Mouse (Mus musculus): Measurements from ENCODE around the gene Gpatch8. TPM values are rescaled to one million over a fixed set of nuclear protein-coding genes. Genes with fewer than 3 reads are reported as not detected.

The Gpatch8 gene
- polyA plus RNA-seq, 1 experiment: 12.4 TPM

GRCm38 (mm10) chr11:102539690-102540089 is 16.5 kb downstream of the Gpatch8 start:
- H3K27me3 ChIP-seq (replicated peaks; ENCODE audit: control insufficient read depth, insufficient read depth, low read length): no peaks in the 10 kb centered on the region
- no peak overlapping the region for H3K4me3 ChIP-seq (ENCODE audit: insufficient read depth, low read depth, low read length)
- TF ChIP-seq CTCF (conservative IDR thresholded peaks at IDR 0.05; ENCODE audit: insufficient read depth, insufficient read length, low read depth, low read length): no peak
- no peak for TF ChIP-seq POLR2A (IDR thresholded peaks at IDR 0.05; ENCODE audit: low read depth, low read length)
- 66% methylated on average over 1 of the region's 1 CpGs for WGBS
- no peak overlapping the region for H3K27ac ChIP-seq (ENCODE audit: insufficient read depth, low read depth, low read length)
- H3K36me3 ChIP-seq (ENCODE audit: control insufficient read depth, insufficient read depth, low read length): no peaks in the 10 kb centered on the region
- peaks cover 16% of the 10 kb centered on the region; the same call in 1 of the 2 replicates for H3K4me1 ChIP-seq (ENCODE audit: control insufficient read depth, insufficient read depth, low read length)
- DNase-seq: no peak

DNA sequence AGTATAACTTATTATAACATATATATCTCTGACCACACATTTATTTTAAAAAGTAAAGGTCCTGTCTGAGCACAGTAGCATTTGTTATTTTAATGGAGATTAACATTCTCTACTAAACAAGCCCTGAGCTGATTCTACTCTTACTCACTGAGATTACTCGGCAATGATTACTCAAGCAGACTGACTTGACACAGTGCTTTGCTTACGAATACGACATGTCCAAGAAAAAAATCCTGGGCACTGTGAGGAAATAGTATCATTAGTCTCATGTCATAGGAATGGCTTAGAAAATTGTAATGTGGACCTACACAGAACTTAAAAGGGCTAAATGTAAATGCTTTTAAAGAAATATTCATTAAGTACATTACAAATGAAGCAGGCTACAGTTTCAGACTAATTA is 20.0 kb downstream of the Gpatch8 start:
- Histone ChIP-seq H3K27me3 (replicated peaks; ENCODE audit: control insufficient read depth, insufficient read depth, low read length) (no peaks in the 10 kb centered on the region), H3K36me3 (ENCODE audit: control insufficient read depth, insufficient read depth, low read length) (no peaks in the 10 kb centered on the region), H3K27ac (ENCODE audit: insufficient read depth, low read depth, low read length) (no peak overlapping the region), H3K4me1 (ENCODE audit: control insufficient read depth, insufficient read depth, low read length) (peaks cover 10% of the 10 kb centered on the region; the same call in 1 of the 2 replicates), H3K4me3 (ENCODE audit: insufficient read depth, low read depth, low read length) (no peak overlapping the region)
- TF ChIP-seq CTCF (conservative IDR thresholded peaks at IDR 0.05; ENCODE audit: insufficient read depth, insufficient read length, low read depth, low read length) (no peak), POLR2A (IDR thresholded peaks at IDR 0.05; ENCODE audit: low read depth, low read length) (no peak)
- 34% methylated on average over 3 of the region's 3 CpGs for WGBS
- no peak for DNase-seq

DNA sequence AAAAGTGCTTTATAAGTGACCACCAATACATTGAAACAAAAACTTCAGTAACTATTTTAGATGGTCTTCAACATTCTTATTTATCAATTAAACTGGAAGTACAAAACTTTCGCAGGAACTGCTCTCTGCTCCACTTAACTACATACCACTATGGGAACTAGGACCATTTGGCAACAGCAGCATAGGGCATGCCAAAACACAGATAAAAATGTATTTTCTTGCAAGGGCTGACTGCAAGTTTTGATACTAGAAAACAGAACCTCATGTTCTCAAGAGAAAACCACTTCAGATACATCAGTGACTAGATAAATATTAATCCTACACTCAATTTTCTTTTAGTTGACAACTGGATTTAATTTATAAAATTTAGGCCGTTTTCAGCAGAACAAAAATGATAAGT is 22.1 kb downstream of the Gpatch8 start:
- Histone ChIP-seq H3K27ac (ENCODE audit: insufficient read depth, low read depth, low read length) (no peak overlapping the region), H3K27me3 (replicated peaks; ENCODE audit: control insufficient read depth, insufficient read depth, low read length) (no peaks in the 10 kb centered on the region), H3K36me3 (ENCODE audit: control insufficient read depth, insufficient read depth, low read length) (no peaks in the 10 kb centered on the region), H3K4me1 (ENCODE audit: control insufficient read depth, insufficient read depth, low read length) (peaks cover 10% of the 10 kb centered on the region; the same call in 1 of the 2 replicates), H3K4me3 (ENCODE audit: insufficient read depth, low read depth, low read length) (no peak overlapping the region)
- 85% methylated on average over 2 of the region's 2 CpGs for WGBS
- DNase-seq: no peak
- TF ChIP-seq POLR2A (IDR thresholded peaks at IDR 0.05; ENCODE audit: low read depth, low read length): no peak
- no peak for TF ChIP-seq CTCF (conservative IDR thresholded peaks at IDR 0.05; ENCODE audit: insufficient read depth, insufficient read length, low read depth, low read length)

GRCm38 (mm10) chr11:102531425-102531824 is 24.8 kb downstream of the Gpatch8 start:
- peak; percentile 39 for DNase-seq
- no peak for TF ChIP-seq POLR2A (IDR thresholded peaks at IDR 0.05; ENCODE audit: low read depth, low read length)
- no peak for TF ChIP-seq CTCF (conservative IDR thresholded peaks at IDR 0.05; ENCODE audit: insufficient read depth, insufficient read length, low read depth, low read length)
- no peaks in the 10 kb centered on the region for H3K27me3 ChIP-seq (replicated peaks; ENCODE audit: control insufficient read depth, insufficient read depth, low read length)
- H3K27ac ChIP-seq (ENCODE audit: insufficient read depth, low read depth, low read length): no peak overlapping the region
- no peaks in the 10 kb centered on the region for H3K36me3 ChIP-seq (ENCODE audit: control insufficient read depth, insufficient read depth, low read length)
- H3K4me3 ChIP-seq (ENCODE audit: insufficient read depth, low read depth, low read length): no peak overlapping the region
- 27% methylated on average over 5 of the region's 5 CpGs for WGBS
- H3K4me1 ChIP-seq (ENCODE audit: control insufficient read depth, insufficient read depth, low read length): peaks cover 7% of the 10 kb centered on the region; the same call in 1 of the 2 replicates

DNA sequence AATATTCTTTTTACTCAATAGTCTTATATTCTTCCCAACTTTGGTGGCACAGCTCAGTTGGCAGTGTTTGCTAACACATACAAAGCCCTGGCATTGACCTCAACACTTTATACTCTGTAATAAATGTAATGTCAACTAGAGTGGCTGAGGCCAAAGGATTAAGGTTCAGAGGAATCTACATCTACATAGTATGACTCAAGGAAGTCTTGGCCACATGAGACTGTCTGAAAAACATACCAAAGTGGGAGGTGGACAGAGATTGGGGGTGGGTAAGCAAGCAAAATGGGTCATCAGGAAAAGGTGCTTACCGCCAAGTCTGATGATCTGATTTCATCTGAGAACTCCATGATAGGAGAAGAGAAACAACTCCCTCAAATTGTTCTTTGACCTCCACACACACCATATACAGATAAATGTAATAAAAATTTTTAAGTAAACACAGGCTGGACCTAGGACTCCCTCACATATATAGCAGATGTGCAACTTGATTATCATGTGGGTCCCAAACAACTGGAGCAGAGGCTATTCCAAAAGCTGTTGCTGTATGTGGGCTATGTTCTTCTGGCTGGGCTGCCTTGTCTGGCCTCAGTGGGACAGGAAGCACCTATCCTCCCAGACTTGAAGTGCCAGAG is 41.3 kb downstream of the Gpatch8 start:
- 89% methylated on average over 1 of the region's 1 CpGs for WGBS
- H3K27me3 ChIP-seq (replicated peaks; ENCODE audit: control insufficient read depth, insufficient read depth, low read length): no peaks in the 10 kb centered on the region
- no peaks in the 10 kb centered on the region; the same call in 1 of the 2 replicates for H3K4me1 ChIP-seq (ENCODE audit: control insufficient read depth, insufficient read depth, low read length)
- DNase-seq: no peak
- no peaks in the 10 kb centered on the region; the same call in 1 of the 2 replicates for H3K36me3 ChIP-seq (ENCODE audit: control insufficient read depth, insufficient read depth, low read length)
- no peak for TF ChIP-seq CTCF (conservative IDR thresholded peaks at IDR 0.05; ENCODE audit: insufficient read depth, insufficient read length, low read depth, low read length)
- TF ChIP-seq POLR2A (IDR thresholded peaks at IDR 0.05; ENCODE audit: low read depth, low read length): no peak
- H3K27ac ChIP-seq (ENCODE audit: insufficient read depth, low read depth, low read length): no peak overlapping the region
- H3K4me3 ChIP-seq (ENCODE audit: insufficient read depth, low read depth, low read length): no peak overlapping the region

DNA sequence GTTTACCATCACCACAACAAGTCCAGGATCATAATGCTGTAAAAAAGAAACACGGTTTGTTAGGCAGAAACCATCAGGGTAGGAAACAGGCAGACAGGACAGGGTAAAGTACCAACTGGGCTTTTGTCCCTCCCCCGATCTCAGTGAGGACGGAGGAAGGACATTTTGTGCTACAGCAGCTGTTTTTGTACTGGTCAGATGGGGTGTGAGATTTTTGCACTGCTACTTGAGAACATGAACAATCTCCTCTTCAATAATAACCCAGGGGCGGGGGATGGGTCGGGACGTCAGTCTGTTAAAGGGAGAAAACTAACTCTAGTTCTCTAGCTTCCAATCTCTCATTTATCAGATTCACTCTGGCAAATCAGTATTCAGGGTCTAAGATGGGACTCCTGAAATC is 46.0 kb downstream of the Gpatch8 start:
- H3K4me3 ChIP-seq (ENCODE audit: insufficient read depth, low read depth, low read length): no peak overlapping the region
- DNase-seq: peak; percentile 41
- H3K27ac ChIP-seq (ENCODE audit: insufficient read depth, low read depth, low read length): no peak overlapping the region
- H3K36me3 ChIP-seq (ENCODE audit: control insufficient read depth, insufficient read depth, low read length): peaks cover 2% of the 10 kb centered on the region
- no peaks in the 10 kb centered on the region; the same call in 1 of the 2 replicates for H3K4me1 ChIP-seq (ENCODE audit: control insufficient read depth, insufficient read depth, low read length)
- TF ChIP-seq POLR2A (IDR thresholded peaks at IDR 0.05; ENCODE audit: low read depth, low read length) (no peak), CTCF (conservative IDR thresholded peaks at IDR 0.05; ENCODE audit: insufficient read depth, insufficient read length, low read depth, low read length) (no peak)
- H3K27me3 ChIP-seq (replicated peaks; ENCODE audit: control insufficient read depth, insufficient read depth, low read length): no peaks in the 10 kb centered on the region
- 53% methylated on average over 6 of the region's 6 CpGs for WGBS

DNA sequence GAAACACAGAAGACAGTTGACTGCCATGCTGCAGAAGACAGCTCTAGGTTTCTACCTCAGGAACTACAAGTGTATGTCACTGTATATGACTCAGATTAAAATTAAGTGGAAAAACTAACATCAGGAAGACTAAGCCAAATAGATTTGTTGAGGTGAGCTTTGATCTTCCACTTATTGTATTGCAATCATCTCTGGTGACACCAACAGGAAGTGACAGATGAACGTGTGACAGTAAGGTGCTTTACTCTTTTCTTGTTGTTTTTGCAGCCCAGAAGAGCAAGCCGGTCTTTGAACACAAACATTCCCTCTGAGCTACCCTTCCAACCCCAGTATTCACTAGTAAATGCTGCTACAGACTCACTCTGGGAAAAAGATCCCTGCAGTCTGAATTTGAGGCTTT is 59.5 kb downstream of the Gpatch8 start:
- WGBS: 32% methylated on average over 2 of the region's 2 CpGs

More for the DNA sequence above, 59.5 kb downstream of the Gpatch8 start:
- Histone ChIP-seq H3K4me3 (ENCODE audit: insufficient read depth, low read depth, low read length) (no peak overlapping the region), H3K27ac (ENCODE audit: insufficient read depth, low read depth, low read length) (no peak overlapping the region; the same call in 1 of the 2 replicates), H3K4me1 (ENCODE audit: control insufficient read depth, insufficient read depth, low read length) (peaks cover 8% of the 10 kb centered on the region; the same call in 1 of the 2 replicates), H3K36me3 (ENCODE audit: control insufficient read depth, insufficient read depth, low read length) (peaks cover 11% of the 10 kb centered on the region), H3K27me3 (replicated peaks; ENCODE audit: control insufficient read depth, insufficient read depth, low read length) (no peaks in the 10 kb centered on the region)
- DNase-seq: no peak
- TF ChIP-seq POLR2A (IDR thresholded peaks at IDR 0.05; ENCODE audit: low read depth, low read length) (no peak), CTCF (conservative IDR thresholded peaks at IDR 0.05; ENCODE audit: insufficient read depth, insufficient read length, low read depth, low read length) (no peak)

Measured in kidney, adult 2 months (tissue).